Mouse (Mus musculus): ENCODE measurements around the gene Rpl19. TPM values are rescaled to one million over a fixed set of nuclear protein-coding genes. Genes with fewer than 3 reads are reported as not detected.

The Rpl19 gene
- polyA plus RNA-seq, 1 experiment: 236 TPM

DNA sequence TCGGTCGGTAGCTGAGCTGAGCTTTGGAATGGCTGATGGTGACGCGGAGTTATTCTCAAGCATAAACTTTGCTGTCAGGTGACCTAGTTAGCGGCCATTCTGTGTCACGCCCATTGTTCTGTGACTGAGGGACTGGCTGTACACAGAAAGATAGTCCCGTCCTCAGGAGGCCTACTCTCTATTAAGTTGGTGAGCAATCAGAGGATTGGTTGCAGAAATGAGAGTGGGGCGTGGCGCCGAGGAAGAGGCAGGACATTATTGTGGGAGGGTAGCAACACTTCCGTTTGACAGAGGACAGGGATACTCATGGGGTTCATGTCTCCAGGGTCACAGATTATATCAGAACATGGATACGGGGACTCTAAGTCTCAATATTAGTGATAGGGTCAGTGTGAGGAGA is 39.7 kb downstream of the Rpl19 start:
- Histone ChIP-seq H3K27ac (ENCODE audit: control insufficient read depth, insufficient read depth, low read depth, low read length) (peak overlapping the region; percentile 77), H3K4me3 (ENCODE audit: control insufficient read depth, low read depth, low read length) (peak overlapping the region; percentile 92), H3K36me3 (ENCODE audit: control insufficient read depth, insufficient read depth, low read length) (peaks cover 1% of the 10 kb centered on the region; the same call in 1 of the 2 replicates), H3K4me1 (ENCODE audit: control insufficient read depth, insufficient read depth, low read length) (peaks cover 10% of the 10 kb centered on the region), H3K27me3 (ENCODE audit: control insufficient read depth, insufficient read depth, low read length) (no peaks in the 10 kb centered on the region)
- TF ChIP-seq POLR2A (IDR thresholded peaks at IDR 0.05; ENCODE audit: control insufficient read depth, low read depth, low read length): no peak; the same call in 1 of the 2 replicates
- no peak for TF ChIP-seq CTCF (IDR thresholded peaks at IDR 0.05; ENCODE audit: control insufficient read depth, insufficient read depth, insufficient replicate concordance, low read depth, low read length)

DNA sequence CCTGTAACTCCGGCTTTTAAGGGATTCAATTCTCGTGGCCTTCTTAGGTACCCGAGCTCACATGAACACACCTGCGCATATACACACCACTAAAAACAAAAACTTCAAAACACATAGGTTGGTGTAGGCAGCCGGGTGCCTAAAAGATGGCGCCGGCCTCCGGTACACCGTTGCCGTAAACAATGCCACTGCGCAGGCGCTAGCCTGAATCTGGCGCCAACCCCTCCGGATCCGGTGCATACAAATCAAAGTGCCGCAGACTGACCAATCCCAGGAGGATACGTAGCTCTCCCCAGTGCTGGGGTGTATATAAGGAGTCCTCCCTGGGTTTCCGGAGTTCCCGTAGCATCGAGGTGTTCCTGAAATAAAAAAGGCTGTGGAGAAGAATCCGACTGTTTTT is 40.7 kb downstream of the Rpl19 start:
- TF ChIP-seq CTCF (IDR thresholded peaks at IDR 0.05; ENCODE audit: control insufficient read depth, insufficient read depth, insufficient replicate concordance, low read depth, low read length) (no peak), POLR2A (IDR thresholded peaks at IDR 0.05; ENCODE audit: control insufficient read depth, low read depth, low read length) (peak; percentile 83)
- H3K4me1 ChIP-seq (ENCODE audit: control insufficient read depth, insufficient read depth, low read length): peaks cover 10% of the 10 kb centered on the region
- H3K36me3 ChIP-seq (ENCODE audit: control insufficient read depth, insufficient read depth, low read length): peaks cover 1% of the 10 kb centered on the region; the same call in 1 of the 2 replicates
- H3K27me3 ChIP-seq (ENCODE audit: control insufficient read depth, insufficient read depth, low read length): no peaks in the 10 kb centered on the region
- H3K27ac ChIP-seq (ENCODE audit: control insufficient read depth, insufficient read depth, low read depth, low read length): peak overlapping the region; percentile 77
- H3K4me3 ChIP-seq (ENCODE audit: control insufficient read depth, low read depth, low read length): peak overlapping the region; percentile 92

DNA sequence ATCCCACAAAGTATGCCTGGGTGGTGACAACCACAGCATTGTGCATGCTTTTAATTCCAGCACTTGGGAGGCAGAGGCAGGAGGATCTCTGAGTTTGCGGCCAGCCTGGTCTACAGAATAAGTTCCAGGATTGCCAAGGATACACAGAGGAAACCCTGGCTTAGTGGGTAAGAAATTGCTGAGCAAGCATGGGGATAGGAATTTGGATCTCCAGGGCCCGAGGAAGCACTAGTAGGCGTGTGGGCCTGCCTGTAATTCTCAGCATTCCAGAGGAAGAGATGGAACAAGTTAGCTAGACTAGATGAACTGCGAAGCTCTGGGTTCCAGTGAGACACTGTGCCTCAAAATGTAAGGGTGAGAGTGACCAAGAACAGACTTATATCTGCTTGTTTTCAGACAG is 46.9 kb downstream of the Rpl19 start:
- Histone ChIP-seq H3K27me3 (ENCODE audit: control insufficient read depth, insufficient read depth, low read length) (no peaks in the 10 kb centered on the region), H3K4me1 (ENCODE audit: control insufficient read depth, insufficient read depth, low read length) (no peaks in the 10 kb centered on the region; the same call in 1 of the 2 replicates), H3K4me3 (ENCODE audit: control insufficient read depth, low read depth, low read length) (no peak overlapping the region), H3K27ac (ENCODE audit: control insufficient read depth, insufficient read depth, low read depth, low read length) (no peak overlapping the region), H3K36me3 (ENCODE audit: control insufficient read depth, insufficient read depth, low read length) (no peaks in the 10 kb centered on the region)
- TF ChIP-seq CTCF (IDR thresholded peaks at IDR 0.05; ENCODE audit: control insufficient read depth, insufficient read depth, insufficient replicate concordance, low read depth, low read length) (no peak), POLR2A (IDR thresholded peaks at IDR 0.05; ENCODE audit: control insufficient read depth, low read depth, low read length) (no peak)

DNA sequence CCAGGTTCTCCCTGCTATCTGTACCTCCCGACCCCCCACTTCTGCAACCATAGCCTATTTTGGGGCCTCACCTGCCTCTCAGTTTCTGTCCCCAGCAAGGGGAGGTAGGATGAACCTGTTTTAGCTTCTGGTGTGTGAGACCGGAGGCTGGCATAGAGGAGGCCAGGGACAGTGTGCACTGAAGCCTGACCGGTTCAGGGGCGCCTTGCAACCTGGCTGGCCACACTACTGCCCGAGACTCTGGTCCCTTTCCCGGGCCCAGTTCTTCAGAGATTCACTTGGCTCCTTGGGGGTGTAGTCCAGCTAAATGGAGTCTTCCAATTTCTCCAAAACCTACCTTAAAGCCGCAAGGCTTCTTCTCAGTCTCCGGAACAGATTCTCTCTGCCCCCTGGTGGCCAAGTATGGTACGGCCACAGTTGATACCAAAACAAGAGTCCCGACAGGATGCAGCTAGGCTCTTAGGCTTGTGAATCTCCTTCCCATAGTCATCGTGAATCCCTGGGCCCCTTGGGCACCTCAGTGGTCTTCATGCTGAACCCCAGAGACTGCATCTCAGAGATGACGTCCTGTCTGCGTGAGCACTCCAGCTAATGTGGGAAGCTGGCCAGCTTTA is 48.8 kb downstream of the Rpl19 start:
- TF ChIP-seq POLR2A (IDR thresholded peaks at IDR 0.05; ENCODE audit: control insufficient read depth, low read depth, low read length) (no peak), CTCF (IDR thresholded peaks at IDR 0.05; ENCODE audit: control insufficient read depth, insufficient read depth, insufficient replicate concordance, low read depth, low read length) (peak; percentile 63; the same call in 1 of the 2 replicates)
- Histone ChIP-seq H3K27ac (ENCODE audit: control insufficient read depth, insufficient read depth, low read depth, low read length) (no peak overlapping the region), H3K27me3 (ENCODE audit: control insufficient read depth, insufficient read depth, low read length) (no peaks in the 10 kb centered on the region), H3K36me3 (ENCODE audit: control insufficient read depth, insufficient read depth, low read length) (no peaks in the 10 kb centered on the region), H3K4me1 (ENCODE audit: control insufficient read depth, insufficient read depth, low read length) (no peaks in the 10 kb centered on the region; the same call in 1 of the 2 replicates), H3K4me3 (ENCODE audit: control insufficient read depth, low read depth, low read length) (no peak overlapping the region)

DNA sequence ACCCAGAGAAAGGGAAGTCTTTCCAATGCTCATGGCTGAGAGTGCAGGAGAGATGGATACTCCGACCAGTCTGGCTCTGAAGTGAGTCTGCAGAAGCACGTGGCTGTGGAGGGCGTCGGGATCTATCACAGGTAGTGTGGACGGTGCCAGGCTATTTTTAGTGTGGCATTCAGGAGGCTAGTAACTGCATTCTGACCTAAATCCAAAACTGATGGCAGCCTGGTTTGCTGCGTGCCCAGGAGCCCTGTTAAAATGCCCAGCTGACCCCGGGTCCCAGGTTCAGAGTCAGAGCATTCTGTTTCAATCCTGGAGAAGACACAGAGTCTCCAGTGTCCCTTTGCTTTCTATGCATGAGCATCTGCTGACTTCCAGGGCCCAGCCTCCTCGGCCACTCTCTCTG is 50.6 kb downstream of the Rpl19 start:
- no peaks in the 10 kb centered on the region; the same call in 1 of the 2 replicates for H3K4me1 ChIP-seq (ENCODE audit: control insufficient read depth, insufficient read depth, low read length)
- no peaks in the 10 kb centered on the region for H3K36me3 ChIP-seq (ENCODE audit: control insufficient read depth, insufficient read depth, low read length)
- H3K27me3 ChIP-seq (ENCODE audit: control insufficient read depth, insufficient read depth, low read length): no peaks in the 10 kb centered on the region
- H3K27ac ChIP-seq (ENCODE audit: control insufficient read depth, insufficient read depth, low read depth, low read length): no peak overlapping the region
- TF ChIP-seq CTCF (IDR thresholded peaks at IDR 0.05; ENCODE audit: control insufficient read depth, insufficient read depth, insufficient replicate concordance, low read depth, low read length) (no peak), POLR2A (IDR thresholded peaks at IDR 0.05; ENCODE audit: control insufficient read depth, low read depth, low read length) (no peak)
- no peak overlapping the region for H3K4me3 ChIP-seq (ENCODE audit: control insufficient read depth, low read depth, low read length)

Other genes with a start within 250 kb of the Rpl19 start
- gene Rpl23, start 244.3 kb upstream of the Rpl19 start, polyA plus RNA-seq (2012; rRNA removed): 120 and 126 TPM in 2 replicates
- 21.4 and 23.1 TPM in 2 replicates for gene Lasp1, start 227.7 kb upstream of the Rpl19 start, polyA plus RNA-seq (2012; rRNA removed)
- gene B230217C12Rik, start 185.9 kb upstream of the Rpl19 start, polyA plus RNA-seq (2012; rRNA removed): 2.7 and 3.5 TPM in 2 replicates
- gene Fbxo47, start 142.6 kb upstream of the Rpl19 start, polyA plus RNA-seq (2012; rRNA removed): 19.8 and 25.8 TPM in 2 replicates
- gene Plxdc1, start 40.3 kb upstream of the Rpl19 start, polyA plus RNA-seq (2012; rRNA removed): 64.4 and 70.5 TPM in 2 replicates
- gene Arl5c, start 30.5 kb upstream of the Rpl19 start, polyA plus RNA-seq (2012; rRNA removed): 0.20 and 0.44 TPM in 2 replicates
- gene Cacnb1, start 3.7 kb upstream of the Rpl19 start, polyA plus RNA-seq (2012; rRNA removed): 76.7 and 79.4 TPM in 2 replicates
- 7.3 and 7.6 TPM in 2 replicates for gene Stac2, start 26.8 kb downstream of the Rpl19 start, polyA plus RNA-seq (2012; rRNA removed)
- gene Fbxl20, start 123.7 kb downstream of the Rpl19 start, polyA plus RNA-seq (2012; rRNA removed): 8.0 and 8.2 TPM in 2 replicates
- 41.1 and 53.7 TPM in 2 replicates for gene Med1, start 166.6 kb downstream of the Rpl19 start, polyA plus RNA-seq (2012; rRNA removed)
- 15.7 and 17.6 TPM in 2 replicates for gene Cdk12, start 176.3 kb downstream of the Rpl19 start, polyA plus RNA-seq (2012; rRNA removed)

All from testis, adult 2 months (tissue).